Mouse (Mus musculus): ENCODE measurements around the gene Atg2b.

The Atg2b gene

GRCm38 (mm10) chr12:105683933-105684901 is 794 bp downstream of the Atg2b start, which contains the start of gene Gskip:
TSS of gene Gskip (plus strand) at chr12:105684829.
- peak; percentile 35 for DNase-seq (ENCODE audit: low spot score)

- DNase-seq (ENCODE audit: low spot score), result no peak
These were observed 6.2 kb downstream of the Atg2b start for GRCm38 (mm10) chr12:105678762-105679161.

GRCm38 (mm10) chr12:105678211-105678610 is 6.8 kb downstream of the Atg2b start:
- DNase-seq (ENCODE audit: low spot score), result no peak

- no peak for DNase-seq (ENCODE audit: low spot score)
These were observed 8.7 kb downstream of the Atg2b start for GRCm38 (mm10) chr12:105676274-105676673.

GRCm38 (mm10) chr12:105655850-105656249 is 29.2 kb downstream of the Atg2b start:
- no peak for DNase-seq (ENCODE audit: low spot score)

- DNase-seq (ENCODE audit: low spot score), result no peak
These were observed 42.2 kb downstream of the Atg2b start for GRCm38 (mm10) chr12:105642770-105643321.

- no peak for DNase-seq (ENCODE audit: low spot score)
These were observed 47.5 kb downstream of the Atg2b start for GRCm38 (mm10) chr12:105637554-105637953.

GRCm38 (mm10) chr12:105636551-105636950 is 48.5 kb downstream of the Atg2b start:
- DNase-seq (ENCODE audit: low spot score), result no peak

- no peak for DNase-seq (ENCODE audit: low spot score)
These were observed 50.5 kb downstream of the Atg2b start for GRCm38 (mm10) chr12:105634374-105635067.

- no peak for DNase-seq (ENCODE audit: low spot score)
These were observed 59.2 kb downstream of the Atg2b start for GRCm38 (mm10) chr12:105625798-105626197.

- no peak for DNase-seq (ENCODE audit: low spot score)
These were observed 62.0 kb downstream of the Atg2b start for GRCm38 (mm10) chr12:105622981-105623539.

GRCm38 (mm10) chr12:105622048-105622447 is 63.0 kb downstream of the Atg2b start:
- no peak for DNase-seq (ENCODE audit: low spot score)

GRCm38 (mm10) chr12:105613559-105613958 is 71.5 kb downstream of the Atg2b start:
- DNase-seq (ENCODE audit: low spot score), result no peak

- DNase-seq (ENCODE audit: low spot score), result peak; percentile 54
These were observed 73.3 kb downstream of the Atg2b start for GRCm38 (mm10) chr12:105611748-105612147.

GRCm38 (mm10) chr12:105611045-105611444 is 74.0 kb downstream of the Atg2b start:
- DNase-seq (ENCODE audit: low spot score), result no peak

GRCm38 (mm10) chr12:105606881-105607280 is 78.1 kb downstream of the Atg2b start:
- no peak for DNase-seq (ENCODE audit: low spot score)

- no peak for DNase-seq (ENCODE audit: low spot score)
These were observed 79.8 kb downstream of the Atg2b start for GRCm38 (mm10) chr12:105605212-105605611.

GRCm38 (mm10) chr12:105603904-105604303 is 81.1 kb downstream of the Atg2b start:
- no peak for DNase-seq (ENCODE audit: low spot score)

- DNase-seq (ENCODE audit: low spot score), result peak; percentile 6
These were observed 82.3 kb downstream of the Atg2b start, which contains the start of gene Bdkrb1 for GRCm38 (mm10) chr12:105602581-105603210. TSS of gene Bdkrb1 (plus strand) at chr12:105603085.

- DNase-seq (ENCODE audit: low spot score), result peak; percentile 19
These were observed 83.4 kb downstream of the Atg2b start for GRCm38 (mm10) chr12:105601586-105601985.

GRCm38 (mm10) chr12:105599098-105599497 is 85.9 kb downstream of the Atg2b start:
- no peak for DNase-seq (ENCODE audit: low spot score)

- no peak for DNase-seq (ENCODE audit: low spot score)
These were observed 86.5 kb downstream of the Atg2b start for GRCm38 (mm10) chr12:105598503-105598902.
